Mouse (Mus musculus) heart, postnatal 0 days (tissue): ENCODE results near the gene Mpdu1.

ENCODE experiments used
- CTCF ChIP-seq: IDR thresholded peaks from 2 replicates; pipeline ENCODE4 v1.5.1; 2016; ENCODE audit warnings: antibody characterized with exemption, control low read depth, low read depth
- EP300 ChIP-seq: IDR thresholded peaks from 2 replicates; pipeline ENCODE4 v1.6.1; 2016; ENCODE audit warnings: antibody characterized with exemption, low read depth

DNA sequence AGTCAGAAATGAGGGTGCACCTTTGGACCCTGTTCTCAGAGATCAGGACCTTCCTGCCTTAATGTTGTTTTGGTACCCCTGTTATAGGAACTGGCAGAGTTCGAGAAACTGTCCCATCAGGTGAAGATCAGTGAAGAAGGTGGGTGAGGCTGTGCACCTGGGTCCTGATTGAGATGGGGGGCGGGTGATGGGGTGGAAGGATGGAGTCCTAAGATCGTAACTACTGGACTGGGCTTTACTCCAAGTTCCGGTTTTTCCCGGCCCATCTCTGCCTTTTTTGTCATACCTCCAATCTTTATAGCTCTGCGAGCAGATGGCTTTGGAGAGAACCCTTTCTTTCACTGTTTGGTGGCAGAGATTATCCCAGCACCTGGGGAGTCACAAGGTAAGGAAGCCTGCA lies 40.0 kb downstream of the Mpdu1 start:
- TF ChIP-seq CTCF (no peak), EP300 (no peak)
